Mouse (Mus musculus) olfactory bulb, adult 2 months (tissue): Measurements from ENCODE around the gene Rab3a. TPM values are rescaled to one million over a fixed set of nuclear protein-coding genes. Genes with fewer than 3 reads are reported as not detected.

Source experiments
- H3K27ac ChIP-seq: fragments of 200-500 bp; 2 replicates; pipeline ENCODE4 v1.5.1; 2012; ENCODE audit warnings: low read depth, low read length; ENCODE audit not compliant: insufficient read depth
- H3K4me1 ChIP-seq: fragments of 200-500 bp; 2 replicates; pipeline ENCODE4 v1.6.1; 2012; ENCODE audit warnings: low read length; ENCODE audit not compliant: control insufficient read depth, insufficient read depth
- H3K4me3 ChIP-seq: fragments of 200-500 bp; 2 replicates; pipeline ENCODE4 v1.5.1; 2012; ENCODE audit warnings: mild to moderate bottlenecking, low read depth, low read length, moderate library complexity; ENCODE audit not compliant: insufficient read depth
- CTCF ChIP-seq: fragments of 200-500 bp; IDR thresholded peaks from 2 replicates; pipeline ENCODE4 v1.5.1; 2012; ENCODE audit warnings: low read depth, mild to moderate bottlenecking, low read length, moderate library complexity; ENCODE audit not compliant: insufficient read depth
- POLR2A ChIP-seq: fragments of 200-500 bp; IDR thresholded peaks from 2 replicates; pipeline ENCODE4 v1.6.1; 2012; ENCODE audit warnings: mild to moderate bottlenecking, low read depth, low read length, moderate library complexity; ENCODE audit not compliant: insufficient read depth
- WGBS: fragments of 180-500 bp; shearing (Covaris S2); methylation state at CpG from one replicate; pipeline ENCODE4 v1.1.7; 2018; 5-methylcytosine and 5-hydroxymethylcytosine counted together
- polyA plus RNA-seq: library from polyadenylated mRNA; stranded (reverse); fragments of >200 nt; gene quantifications from 2 replicates; pipeline ENCODE4 v1.2.4, GENCODE M21; 2012; ENCODE audit warnings: low replicate concordance; ENCODE audit not compliant: missing spikeins, insufficient read depth, insufficient read length

Gene Rab3a
- polyA plus RNA-seq, 1 experiment = 581 TPM

DNA sequence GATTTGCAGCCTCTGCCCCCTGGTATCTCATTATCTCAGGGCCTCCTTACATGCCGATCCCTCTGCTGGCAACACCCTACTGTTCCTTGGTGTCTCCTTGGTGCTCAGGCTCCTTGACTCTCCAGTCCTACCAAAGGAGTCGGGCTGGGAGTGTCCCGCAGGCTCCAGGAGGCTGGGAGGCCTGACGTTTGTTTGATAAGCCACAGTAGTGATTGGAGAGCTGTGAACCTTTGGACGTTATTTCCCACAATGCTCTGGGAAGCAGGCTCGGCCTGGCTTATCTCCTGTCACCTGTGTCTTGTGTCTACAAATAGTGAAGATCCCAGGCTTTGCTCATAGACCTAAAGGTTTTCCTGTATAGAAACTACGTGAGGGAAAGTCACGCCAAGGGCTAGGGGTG lies 9.5 kb downstream of the Rab3a start:
- no peak for TF ChIP-seq POLR2A
- TF ChIP-seq CTCF = no peak
- 90% methylated on average over 8 of the region's 8 CpGs for WGBS
- no peak overlapping the region for H3K27ac ChIP-seq
- peaks cover 34% of the 10 kb centered on the region for H3K4me1 ChIP-seq
- H3K4me3 ChIP-seq = no peak overlapping the region

- Histone ChIP-seq H3K4me3 (no peak overlapping the region), H3K27ac (no peak overlapping the region), H3K4me1 (peaks cover 37% of the 10 kb centered on the region)
- WGBS = 94% methylated on average over 13 of the region's 13 CpGs
- TF ChIP-seq CTCF (no peak), POLR2A (no peak)
Observed at GRCm38 (mm10) chr8:70764676-70765075, 10.2 kb downstream of the Rab3a start.

DNA sequence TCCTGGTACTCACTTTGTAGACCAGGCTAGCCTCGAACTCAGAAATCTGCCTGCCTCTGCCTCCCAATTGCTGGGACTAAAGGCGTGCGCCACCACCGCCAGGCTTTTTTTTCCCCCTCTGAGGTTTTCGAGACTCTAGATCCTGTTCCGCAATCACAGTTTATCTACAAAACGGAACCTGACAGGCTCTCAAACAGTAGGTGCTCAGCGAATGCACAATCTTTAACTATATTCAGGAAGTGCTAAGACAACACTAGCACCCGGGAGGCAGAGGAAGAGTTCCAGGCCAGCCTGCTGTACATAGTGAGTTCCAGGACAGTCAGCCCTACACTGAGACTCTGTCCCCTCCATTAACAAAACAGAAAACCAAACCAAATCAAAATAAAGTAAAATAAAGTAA lies 10.8 kb downstream of the Rab3a start:
- TF ChIP-seq POLR2A = no peak
- TF ChIP-seq CTCF = no peak
- H3K4me3 ChIP-seq = no peak overlapping the region
- 69% methylated on average over 9 of the region's 9 CpGs for WGBS

DNA sequence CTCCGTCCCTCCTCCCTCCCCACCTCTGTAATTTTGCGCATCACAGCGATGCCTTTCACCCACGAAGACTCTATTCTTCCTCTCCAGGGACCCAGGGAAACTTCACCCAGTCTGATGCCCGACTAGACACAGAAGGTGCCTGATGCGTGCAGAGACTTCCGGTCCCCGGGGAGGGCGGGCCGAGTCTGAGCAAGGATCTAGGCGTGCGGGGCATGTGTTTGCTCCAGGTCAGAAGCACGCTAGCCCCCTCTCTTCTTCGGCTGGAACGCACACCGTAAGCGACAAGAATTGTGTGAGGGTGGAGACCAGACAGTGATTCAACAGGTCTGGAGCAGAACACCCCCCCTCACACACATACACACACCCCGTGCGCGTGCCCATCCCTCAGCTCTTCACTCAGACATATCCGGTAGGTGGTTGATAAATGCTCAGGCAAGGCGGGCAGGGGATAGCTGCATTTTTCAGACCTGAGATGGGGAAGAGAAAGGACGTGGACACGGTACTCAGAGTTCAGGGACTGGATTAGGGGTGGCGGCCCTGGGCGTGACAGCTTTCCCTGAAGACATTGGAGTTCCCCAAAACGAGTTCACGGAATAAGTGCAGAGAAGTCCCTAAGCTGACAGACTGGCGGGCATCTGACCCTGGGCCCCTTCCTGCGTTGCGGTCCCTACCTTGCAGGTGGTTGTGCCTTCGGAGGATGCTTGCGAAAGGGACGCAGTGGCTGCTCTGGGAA lies 11.5 kb downstream of the Rab3a start:
- TF ChIP-seq POLR2A (no peak), CTCF (no peak)

More for the DNA sequence above, 10.8 kb downstream of the Rab3a start:
- Histone ChIP-seq H3K4me1 (peaks cover 34% of the 10 kb centered on the region), H3K27ac (no peak overlapping the region)

DNA sequence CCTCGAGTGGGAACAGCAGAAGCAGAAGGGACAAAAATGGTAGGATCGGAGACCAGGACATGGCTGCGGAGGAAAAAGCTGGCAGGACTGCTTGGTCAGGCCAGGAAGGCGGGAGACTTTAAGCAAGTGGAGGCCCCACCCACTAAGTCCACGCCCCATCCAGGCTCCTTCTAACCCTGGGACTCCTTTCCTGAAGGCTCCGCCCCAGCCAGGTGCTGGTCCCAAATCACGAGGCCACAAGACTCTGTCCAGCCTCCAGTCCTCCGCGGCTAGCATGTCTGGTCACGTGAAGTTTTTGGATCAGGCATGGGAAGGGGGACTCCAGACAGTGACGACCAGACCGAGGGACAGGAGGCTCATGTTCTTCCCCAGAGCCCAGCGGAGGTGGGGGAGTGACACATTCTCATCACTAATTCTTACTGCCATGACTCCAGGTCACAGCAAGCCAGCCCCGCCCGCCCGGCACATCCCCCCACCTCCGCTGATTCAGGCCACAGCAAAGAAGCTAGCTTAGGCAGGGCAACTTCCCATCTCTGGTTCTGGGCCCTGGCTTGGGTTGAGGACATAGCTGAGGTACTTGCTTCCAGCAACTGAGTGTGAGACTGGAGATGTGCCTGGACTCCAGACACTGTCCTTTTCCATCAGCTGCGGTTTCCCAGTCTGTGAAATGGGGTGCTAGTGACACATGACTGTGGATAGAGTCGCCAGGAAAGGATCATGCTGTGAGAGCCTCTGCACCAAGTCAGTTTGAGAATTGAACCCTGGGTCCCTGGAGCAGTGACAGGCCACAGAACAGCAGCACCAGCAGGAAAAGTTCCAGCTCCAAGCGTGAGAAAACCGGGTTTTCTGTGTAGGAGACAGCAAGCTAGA lies 12.3 kb downstream of the Rab3a start:
- H3K4me1 ChIP-seq = peaks cover 30% of the 10 kb centered on the region
- H3K4me3 ChIP-seq = peak overlapping the region; percentile 19
- no peak overlapping the region for H3K27ac ChIP-seq
- TF ChIP-seq CTCF = no peak
- WGBS = 19% methylated on average over 21 of the region's 21 CpGs

More for the DNA sequence above, 11.5 kb downstream of the Rab3a start:
- 7% methylated on average over 34 of the region's 34 CpGs for WGBS
- Histone ChIP-seq H3K4me1 (peaks cover 32% of the 10 kb centered on the region), H3K27ac (no peak overlapping the region), H3K4me3 (peak overlapping the region; percentile 19)

GRCm38 (mm10) chr8:70767503-70767902 lies 13.0 kb downstream of the Rab3a start:
- no peak overlapping the region for H3K27ac ChIP-seq

DNA sequence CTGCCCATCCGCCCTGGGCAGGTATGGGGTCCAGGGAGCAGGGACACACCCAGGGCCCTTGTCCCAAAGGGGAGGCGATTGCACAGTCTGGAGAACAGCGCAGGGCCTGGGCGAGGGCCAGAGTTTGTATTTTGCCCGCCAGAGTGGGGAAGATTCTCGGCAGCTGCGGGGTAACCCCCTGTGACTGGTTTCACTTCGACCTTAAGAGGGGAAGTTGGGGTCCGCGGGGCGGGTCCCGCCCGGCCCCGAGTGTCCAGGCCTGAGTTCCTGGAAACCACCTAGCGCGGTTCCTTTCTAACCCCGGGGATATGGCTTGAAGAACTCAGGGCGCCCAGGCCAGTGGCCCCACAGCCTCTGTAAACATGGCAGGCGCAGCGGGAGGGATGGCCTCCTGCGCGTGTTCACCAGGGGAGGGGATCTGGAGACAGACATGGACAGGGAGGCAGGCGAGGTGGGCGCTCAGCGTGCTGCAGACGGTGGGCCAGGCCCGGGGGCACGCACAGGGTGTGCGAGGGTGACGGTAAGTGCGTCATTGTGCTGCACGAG lies 13.8 kb downstream of the Rab3a start:
- H3K27ac ChIP-seq = no peak overlapping the region
- H3K4me3 ChIP-seq = no peak overlapping the region
- no peak for TF ChIP-seq CTCF
- H3K4me1 ChIP-seq = peaks cover 43% of the 10 kb centered on the region
- 94% methylated on average over 32 of the region's 32 CpGs for WGBS

More at GRCm38 (mm10) chr8:70767503-70767902, 13.0 kb downstream of the Rab3a start:
- 76% methylated on average over 6 of the region's 6 CpGs for WGBS
- no peak overlapping the region for H3K4me3 ChIP-seq
- H3K4me1 ChIP-seq = peaks cover 35% of the 10 kb centered on the region
- TF ChIP-seq CTCF (no peak), POLR2A (no peak)

GRCm38 (mm10) chr8:70768956-70769355 lies 14.5 kb downstream of the Rab3a start:
- WGBS = 77% methylated on average over 16 of the region's 16 CpGs
- Histone ChIP-seq H3K27ac (no peak overlapping the region), H3K4me1 (peaks cover 49% of the 10 kb centered on the region), H3K4me3 (no peak overlapping the region)
- TF ChIP-seq POLR2A = no peak
- no peak for TF ChIP-seq CTCF

- no peak overlapping the region for H3K27ac ChIP-seq
- no peak for TF ChIP-seq POLR2A
- TF ChIP-seq CTCF = peak; percentile 99
- WGBS = 8% methylated on average over 26 of the region's 26 CpGs
Observed at GRCm38 (mm10) chr8:70769359-70769758, 14.9 kb downstream of the Rab3a start.

More at GRCm38 (mm10) chr8:70769359-70769758, 14.9 kb downstream of the Rab3a start:
- no peak overlapping the region for H3K4me3 ChIP-seq
- H3K4me1 ChIP-seq = peaks cover 53% of the 10 kb centered on the region
